Mouse (Mus musculus): ENCODE data around the gene Slc16a14. TPM values are rescaled to one million over a fixed set of nuclear protein-coding genes. Genes with fewer than 3 reads are reported as not detected.

The Slc16a14 gene
- polyA plus RNA-seq, 1 experiment from 2014 or later, result 17.2 TPM

GRCm38 (mm10) chr1:84866231-84866630 lies 68.7 kb downstream of the Slc16a14 start:
- H3K4me2 ChIP-seq (ENCODE audit: low read length), result no peak overlapping the region
- H3K9me3 ChIP-seq (replicated peaks; ENCODE audit: control insufficient read depth, low read length, poor library complexity, severe bottlenecking), result no peaks in the 10 kb centered on the region
- ATAC-seq, result no peak
- H3K4me3 ChIP-seq (ENCODE audit: low read depth, low read length), result no peak overlapping the region
- H3K27me3 ChIP-seq (ENCODE audit: control insufficient read depth, insufficient read depth, low read depth, low read length), result no peaks in the 10 kb centered on the region
- no peak overlapping the region for H3K27ac ChIP-seq (ENCODE audit: low read length)
- no peaks in the 10 kb centered on the region for H3K4me1 ChIP-seq (ENCODE audit: control insufficient read depth, insufficient read depth, low read length)
- H3K36me3 ChIP-seq (ENCODE audit: control insufficient read depth, insufficient read depth, low read length), result no peaks in the 10 kb centered on the region
- WGBS, result 94% methylated on average over 6 of the region's 6 CpGs
- no peak overlapping the region for H3K9ac ChIP-seq (ENCODE audit: low read depth, low read length)

GRCm38 (mm10) chr1:84864645-84865044 lies 70.3 kb downstream of the Slc16a14 start:
- 76% methylated on average over 2 of the region's 2 CpGs for WGBS
- Histone ChIP-seq H3K27me3 (ENCODE audit: control insufficient read depth, insufficient read depth, low read depth, low read length) (no peaks in the 10 kb centered on the region), H3K36me3 (ENCODE audit: control insufficient read depth, insufficient read depth, low read length) (no peaks in the 10 kb centered on the region), H3K27ac (ENCODE audit: low read length) (no peak overlapping the region), H3K4me1 (ENCODE audit: control insufficient read depth, insufficient read depth, low read length) (no peaks in the 10 kb centered on the region), H3K9ac (ENCODE audit: low read depth, low read length) (no peak overlapping the region), H3K4me2 (ENCODE audit: low read length) (no peak overlapping the region), H3K9me3 (replicated peaks; ENCODE audit: control insufficient read depth, low read length, poor library complexity, severe bottlenecking) (no peaks in the 10 kb centered on the region), H3K4me3 (ENCODE audit: low read depth, low read length) (no peak overlapping the region)
- no peak for ATAC-seq

GRCm38 (mm10) chr1:84861255-84861630 lies 73.7 kb downstream of the Slc16a14 start:
- Histone ChIP-seq H3K9me3 (replicated peaks; ENCODE audit: control insufficient read depth, low read length, poor library complexity, severe bottlenecking) (no peaks in the 10 kb centered on the region), H3K9ac (ENCODE audit: low read depth, low read length) (no peak overlapping the region), H3K27me3 (ENCODE audit: control insufficient read depth, insufficient read depth, low read depth, low read length) (no peaks in the 10 kb centered on the region), H3K4me3 (ENCODE audit: low read depth, low read length) (no peak overlapping the region), H3K4me2 (ENCODE audit: low read length) (no peak overlapping the region), H3K36me3 (ENCODE audit: control insufficient read depth, insufficient read depth, low read length) (no peaks in the 10 kb centered on the region), H3K4me1 (ENCODE audit: control insufficient read depth, insufficient read depth, low read length) (no peaks in the 10 kb centered on the region), H3K27ac (ENCODE audit: low read length) (no peak overlapping the region)
- 67% methylated on average over 1 of the region's 1 CpGs for WGBS
- no peak for ATAC-seq

GRCm38 (mm10) chr1:84860360-84861254 lies 74.3 kb downstream of the Slc16a14 start:
- ATAC-seq, result no peak
- Histone ChIP-seq H3K4me3 (ENCODE audit: low read depth, low read length) (no peak overlapping the region), H3K9me3 (replicated peaks; ENCODE audit: control insufficient read depth, low read length, poor library complexity, severe bottlenecking) (no peaks in the 10 kb centered on the region), H3K4me1 (ENCODE audit: control insufficient read depth, insufficient read depth, low read length) (no peaks in the 10 kb centered on the region), H3K9ac (ENCODE audit: low read depth, low read length) (no peak overlapping the region), H3K36me3 (ENCODE audit: control insufficient read depth, insufficient read depth, low read length) (no peaks in the 10 kb centered on the region), H3K27me3 (ENCODE audit: control insufficient read depth, insufficient read depth, low read depth, low read length) (no peaks in the 10 kb centered on the region), H3K27ac (ENCODE audit: low read length) (no peak overlapping the region), H3K4me2 (ENCODE audit: low read length) (no peak overlapping the region)
- 89% methylated on average over 10 of the region's 10 CpGs for WGBS

- 97% methylated on average over 6 of the region's 6 CpGs for WGBS
- Histone ChIP-seq H3K36me3 (ENCODE audit: control insufficient read depth, insufficient read depth, low read length) (no peaks in the 10 kb centered on the region), H3K9me3 (replicated peaks; ENCODE audit: control insufficient read depth, low read length, poor library complexity, severe bottlenecking) (no peaks in the 10 kb centered on the region), H3K4me2 (ENCODE audit: low read length) (no peak overlapping the region), H3K9ac (ENCODE audit: low read depth, low read length) (no peak overlapping the region), H3K27me3 (ENCODE audit: control insufficient read depth, insufficient read depth, low read depth, low read length) (no peaks in the 10 kb centered on the region), H3K4me3 (ENCODE audit: low read depth, low read length) (no peak overlapping the region), H3K4me1 (ENCODE audit: control insufficient read depth, insufficient read depth, low read length) (no peaks in the 10 kb centered on the region), H3K27ac (ENCODE audit: low read length) (no peak overlapping the region)
- ATAC-seq, result no peak
Observed at GRCm38 (mm10) chr1:84859597-84859996, 75.3 kb downstream of the Slc16a14 start.

Other genes starting within 250 kb of the Slc16a14 start
- 294 and 301 TPM in 2 replicates for gene Dner, start 238.9 kb downstream of the Slc16a14 start, polyA plus RNA-seq (2015; fragmentation: Nextera tagmentation; extraction: Ambion mirVana)
- gene Fbxo36, start 95.3 kb downstream of the Slc16a14 start, polyA plus RNA-seq (2015; fragmentation: Nextera tagmentation; extraction: Ambion mirVana), result 6.0 and 6.6 TPM in 2 replicates
- 44.4 and 53.3 TPM in 2 replicates for gene Trip12, start 94.6 kb downstream of the Slc16a14 start, polyA plus RNA-seq (2015; fragmentation: Nextera tagmentation; extraction: Ambion mirVana)
- not detected in 2 replicates for gene Gm10553, start 165.0 kb upstream of the Slc16a14 start, polyA plus RNA-seq (2015; fragmentation: Nextera tagmentation; extraction: Ambion mirVana)
- not detected in 2 replicates for gene A530032D15Rik, start 174.7 kb upstream of the Slc16a14 start, polyA plus RNA-seq (2015; fragmentation: Nextera tagmentation; extraction: Ambion mirVana)